Mouse (Mus musculus): ENCODE data around the gene Naa11. TPM values are rescaled to one million over a fixed set of nuclear protein-coding genes. Genes with fewer than 3 reads are reported as not detected.

The Naa11 gene
- not detected for total RNA-seq (2023)

GRCm38 (mm10) chr5:97392160-97392559 lies at the start of gene Naa11:
Naa11 (minus strand) TSS chr5:97392379.

Other genes with a start within 250 kb of the Naa11 start
- gene Gk2, start 64.6 kb upstream of the Naa11 start, total RNA-seq (2023): not detected